Mouse (Mus musculus) midbrain, embryonic 12.5 days (tissue): ENCODE measurements around the gene Bsdc1. TPM values are rescaled to one million over a fixed set of nuclear protein-coding genes. Genes with fewer than 3 reads are reported as not detected.
"Not testable (repeated sequence)": the region's sequence is repeated elsewhere in the genome, so short reads cannot be mapped to it uniquely, and the experiment has no call there.

Source experiments
- ATAC-seq: fragments of 200-750 bp; cut with Nextera tagmentation; 2 replicates; pipeline ENCODE4 v1.8.0; 2017; ENCODE audit warnings: low read depth, moderate TSS enrichment, moderate library complexity; ENCODE audit not compliant: low FRiP score
- H3K27ac ChIP-seq: fragments of 300-500 bp; sonication (generic); replicated peaks from 2 replicates; pipeline ENCODE4 v1.5.1; 2016; ENCODE audit warnings: mild to moderate bottlenecking
- H3K27me3 ChIP-seq: fragments of 300-500 bp; sonication (generic); 2 replicates; pipeline ENCODE4 v1.6.1; 2016; ENCODE audit warnings: mild to moderate bottlenecking
- H3K36me3 ChIP-seq: fragments of 300-500 bp; sonication (generic); 2 replicates; pipeline ENCODE4 v1.6.1; 2016
- H3K4me1 ChIP-seq: fragments of 300-500 bp; sonication (generic); 2 replicates; pipeline ENCODE4 v1.6.1; 2016
- H3K4me2 ChIP-seq: fragments of 300-500 bp; sonication (generic); replicated peaks from 2 replicates; pipeline ENCODE4 v1.6.1; 2016; ENCODE audit warnings: mild to moderate bottlenecking, moderate library complexity
- H3K4me3 ChIP-seq: fragments of 300-500 bp; sonication (generic); 2 replicates; pipeline ENCODE4 v1.5.1; 2016; ENCODE audit warnings: mild to moderate bottlenecking
- H3K9ac ChIP-seq: fragments of 300-500 bp; sonication (generic); replicated peaks from 2 replicates; pipeline ENCODE4 v1.6.1; 2016; ENCODE audit warnings: mild to moderate bottlenecking, moderate library complexity
- H3K9me3 ChIP-seq: fragments of 300-500 bp; sonication (generic); 2 replicates; pipeline ENCODE4 v1.6.1; 2016; ENCODE audit warnings: mild to moderate bottlenecking
- WGBS: fragments of 180-500 bp; shearing (Covaris S2); methylation state at CpG from one replicate; pipeline ENCODE4 v1.1.7; 2016; 5-methylcytosine and 5-hydroxymethylcytosine counted together
- polyA plus RNA-seq: library from polyadenylated mRNA; unstranded; fragments of >200 nt; fragmentation: Nextera tagmentation; extraction: Ambion mirVana; gene quantifications from 2 replicates; pipeline ENCODE4 v1.2.1, GENCODE M21; 2016

The Bsdc1 gene
- polyA plus RNA-seq, 1 experiment from 2014 or later, result 31.9 TPM

GRCm38 (mm10) chr4:129518519-129518918, 57.1 kb downstream of the Bsdc1 start:
- Histone ChIP-seq H3K4me3 (no peak overlapping the region), H3K9me3 (no peaks in the 10 kb centered on the region), H3K9ac (no peak overlapping the region), H3K27me3 (no peaks in the 10 kb centered on the region), H3K4me1 (peaks cover 19% of the 10 kb centered on the region), H3K4me2 (no peak overlapping the region), H3K36me3 (peaks cover 78% of the 10 kb centered on the region), H3K27ac (no peak overlapping the region)
- ATAC-seq, result no peak
- WGBS, result 91% methylated on average over 8 of the region's 8 CpGs

GRCm38 (mm10) chr4:129525338-129525737, 64.0 kb downstream of the Bsdc1 start:
- Histone ChIP-seq H3K27ac (no peak overlapping the region), H3K36me3 (peaks cover 88% of the 10 kb centered on the region), H3K27me3 (no peaks in the 10 kb centered on the region), H3K4me2 (no peak overlapping the region), H3K9me3 (no peaks in the 10 kb centered on the region), H3K4me1 (no peaks in the 10 kb centered on the region), H3K9ac (no peak overlapping the region), H3K4me3 (no peak overlapping the region)
- WGBS, result 95% methylated on average over 5 of the region's 5 CpGs
- ATAC-seq, result no peak

- Histone ChIP-seq H3K4me1 (no peaks in the 10 kb centered on the region), H3K4me2 (no peak overlapping the region), H3K27me3 (no peaks in the 10 kb centered on the region), H3K9me3 (no peaks in the 10 kb centered on the region), H3K9ac (no peak overlapping the region), H3K36me3 (peaks cover 90% of the 10 kb centered on the region), H3K27ac (no peak overlapping the region), H3K4me3 (no peak overlapping the region)
- ATAC-seq, result no peak
- WGBS, result 79% methylated on average over 3 of the region's 3 CpGs
Measured at GRCm38 (mm10) chr4:129525889-129526288, 64.5 kb downstream of the Bsdc1 start.

- H3K4me3 ChIP-seq, H3K9ac ChIP-seq, ATAC-seq, H3K4me1 ChIP-seq, H3K9me3 ChIP-seq, H3K4me2 ChIP-seq, H3K27me3 ChIP-seq, H3K27ac ChIP-seq: not testable (repeated sequence)
- H3K36me3 ChIP-seq, result peaks cover 86% of the 10 kb centered on the region
- 94% methylated on average over 6 of the region's 6 CpGs for WGBS
Measured at GRCm38 (mm10) chr4:129528901-129529300, 67.5 kb downstream of the Bsdc1 start.

Other genes with a start within 250 kb of the Bsdc1 start
- gene C77080, start 200.2 kb upstream of the Bsdc1 start, polyA plus RNA-seq, result 5.2 and 6.3 TPM in 2 replicates
- 0.62 and 0.66 TPM in 2 replicates for gene Sync, start 174.0 kb upstream of the Bsdc1 start, polyA plus RNA-seq
- gene Rbbp4, start 126.2 kb upstream of the Bsdc1 start, polyA plus RNA-seq, result 497 and 529 TPM in 2 replicates
- gene Zbtb8os, start 125.9 kb upstream of the Bsdc1 start, polyA plus RNA-seq, result 36.4 TPM in 2 replicates
- 12.1 and 12.2 TPM in 2 replicates for gene Zbtb8a, start 83.5 kb upstream of the Bsdc1 start, polyA plus RNA-seq
- gene Zbtb8b, start 20.7 kb upstream of the Bsdc1 start, polyA plus RNA-seq, result 4.1 and 5.0 TPM in 2 replicates
- not detected in 2 replicates for gene Tssk3, start 29.4 kb downstream of the Bsdc1 start, polyA plus RNA-seq
- gene Fam229a, start 29.6 kb downstream of the Bsdc1 start, polyA plus RNA-seq, result not detected in 2 replicates
- gene Marcksl1, start 52.0 kb downstream of the Bsdc1 start, polyA plus RNA-seq, result 2,082 and 2,101 TPM in 2 replicates
- gene Hdac1, start 81.1 kb downstream of the Bsdc1 start, polyA plus RNA-seq, result 188 and 190 TPM in 2 replicates
- gene Lck, start 112.1 kb downstream of the Bsdc1 start, polyA plus RNA-seq, result 3.7 and 3.8 TPM in 2 replicates
- gene Fam167b, start 117.0 kb downstream of the Bsdc1 start, polyA plus RNA-seq, result 0.54 TPM in 1 of 2 replicates, not detected in the other
- gene Eif3i, start 139.1 kb downstream of the Bsdc1 start, polyA plus RNA-seq, result 196 and 202 TPM in 2 replicates
- gene Tmem234, start 139.1 kb downstream of the Bsdc1 start, polyA plus RNA-seq, result 182 and 192 TPM in 2 replicates
- 2.8 and 2.9 TPM in 2 replicates for gene Dcdc2b, start 152.7 kb downstream of the Bsdc1 start, polyA plus RNA-seq
- 26.7 and 30.7 TPM in 2 replicates for gene Iqcc, start 157.5 kb downstream of the Bsdc1 start, polyA plus RNA-seq
- 88.3 TPM in 2 replicates for gene Ccdc28b, start 162.4 kb downstream of the Bsdc1 start, polyA plus RNA-seq
- 90.3 and 91.8 TPM in 2 replicates for gene Txlna, start 179.5 kb downstream of the Bsdc1 start, polyA plus RNA-seq
- 15.2 and 16.3 TPM in 2 replicates for gene Kpna6, start 211.2 kb downstream of the Bsdc1 start, polyA plus RNA-seq
- gene Tmem39b, start 235.3 kb downstream of the Bsdc1 start, polyA plus RNA-seq, result 17.3 and 21.9 TPM in 2 replicates